Mouse (Mus musculus) right cerebral cortex, postnatal 25 days (tissue): ENCODE measurements around the gene Mast3.

Source experiments
- DNase-seq: peaks from one replicate; pipeline ENCODE4 v3.0.0; 2022

Gene Mast3

GRCm38 (mm10) chr8:70741661-70742060 lies 63.2 kb downstream of the Mast3 start:
- DNase-seq, result no peak

GRCm38 (mm10) chr8:70738211-70738610 lies 66.6 kb downstream of the Mast3 start:
- no peak for DNase-seq

DNA sequence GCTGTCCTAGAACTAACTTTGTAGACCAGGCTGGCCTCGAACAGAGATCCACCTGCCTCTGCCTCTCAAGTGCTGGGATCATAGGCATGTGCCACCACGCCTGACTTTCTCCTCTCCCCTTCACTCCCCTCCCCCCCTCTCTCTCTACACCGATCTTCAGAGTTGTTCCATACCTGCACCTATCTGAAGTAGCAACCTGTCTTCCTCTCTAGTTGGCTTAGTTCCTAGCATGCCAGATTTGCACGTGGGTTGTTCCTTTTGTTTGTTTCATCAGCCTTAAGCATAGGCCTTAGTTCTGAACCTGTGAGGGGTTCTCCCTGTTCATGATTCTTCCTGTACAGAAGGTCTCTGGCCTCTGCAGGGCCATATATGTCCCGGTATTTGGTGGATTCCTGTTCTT lies 67.1 kb downstream of the Mast3 start:
- DNase-seq, result no peak

DNA sequence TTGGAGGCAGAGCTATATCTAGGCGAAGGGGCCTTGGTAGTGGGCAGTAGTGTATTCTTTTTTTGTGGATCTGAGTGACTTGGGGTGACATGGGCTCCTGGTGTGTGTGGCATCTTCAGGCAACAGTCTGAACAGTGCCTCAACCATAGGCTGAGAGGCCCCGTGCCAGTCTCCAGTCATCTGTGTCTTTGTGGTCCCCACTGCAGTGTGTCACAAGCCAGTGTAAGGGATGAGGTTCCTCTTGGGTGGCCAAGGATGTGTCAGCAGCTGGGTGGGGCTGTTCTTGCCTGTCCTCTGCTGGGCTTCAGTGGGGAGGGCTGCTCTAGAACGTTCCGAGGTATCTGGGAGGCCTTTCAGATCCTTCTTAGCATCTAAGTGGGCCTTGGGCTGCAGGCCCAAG lies 73.9 kb downstream of the Mast3 start:
- no peak for DNase-seq

DNA sequence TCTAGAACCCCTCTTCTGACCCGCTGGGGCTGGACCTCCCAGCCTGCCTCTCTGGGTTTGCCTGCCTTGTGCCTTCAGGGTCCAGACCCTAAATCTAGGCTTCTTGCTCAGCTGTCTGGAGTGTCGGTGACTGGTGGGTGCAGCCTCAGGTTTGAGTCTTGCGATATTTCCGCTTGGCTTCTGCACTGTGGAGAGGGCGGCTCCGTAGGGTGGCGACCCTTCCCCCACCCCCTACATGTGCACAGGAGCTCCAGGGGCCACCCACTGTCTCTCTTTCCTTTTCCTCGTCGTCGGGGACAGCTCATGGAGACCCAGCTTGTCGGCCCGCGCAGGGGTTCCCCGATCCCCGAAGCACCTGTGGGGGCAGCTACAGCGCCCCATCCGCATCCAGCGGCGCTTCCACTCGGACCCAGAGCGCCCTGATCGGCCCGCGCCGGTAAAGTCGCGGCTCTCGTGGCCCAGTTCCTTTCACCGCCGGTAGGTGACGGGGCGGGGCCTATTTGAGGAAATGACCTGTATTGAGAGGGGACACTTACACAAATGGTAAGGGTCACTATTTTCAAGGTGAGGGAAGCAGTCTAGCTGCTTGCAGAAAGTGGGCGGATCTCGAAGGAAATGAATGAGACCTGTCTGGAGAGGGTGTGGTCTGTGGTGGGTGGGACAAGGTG lies 74.9 kb downstream of the Mast3 start:
- DNase-seq, result no peak
